Mouse (Mus musculus) midbrain, embryonic 13.5 days (tissue): ENCODE data around the gene Olfr1426. TPM values are rescaled to one million over a fixed set of nuclear protein-coding genes. Genes with fewer than 3 reads are reported as not detected.
"Not testable (repeated sequence)": the region's sequence is repeated elsewhere in the genome, so short reads cannot be mapped to it uniquely, and the experiment has no call there.

Experiments
- ATAC-seq: fragments of 200-750 bp; cut with Nextera tagmentation; 2 replicates; pipeline ENCODE4 v1.8.0; 2017; ENCODE audit warnings: mild to moderate bottlenecking, moderate TSS enrichment, moderate library complexity
- H3K27ac ChIP-seq: fragments of 300-500 bp; sonication (generic); 2 replicates; pipeline ENCODE4 v1.5.1; 2015; ENCODE audit warnings: inconsistent platforms, mild to moderate bottlenecking, moderate library complexity
- H3K27me3 ChIP-seq: fragments of 300-500 bp; sonication (generic); 2 replicates; pipeline ENCODE4 v1.6.1; 2015; ENCODE audit warnings: mild to moderate bottlenecking, inconsistent platforms
- H3K36me3 ChIP-seq: fragments of 300-500 bp; sonication (generic); 2 replicates; pipeline ENCODE4 v1.6.1; 2015; ENCODE audit warnings: mild to moderate bottlenecking, inconsistent platforms
- H3K4me1 ChIP-seq: fragments of 300-500 bp; sonication (generic); replicated peaks from 2 replicates; pipeline ENCODE4 v1.6.1; 2015; ENCODE audit warnings: inconsistent platforms
- H3K4me2 ChIP-seq: fragments of 300-500 bp; sonication (generic); replicated peaks from 2 replicates; pipeline ENCODE4 v1.6.1; 2015; ENCODE audit warnings: moderate library complexity, mild to moderate bottlenecking, inconsistent platforms
- H3K4me3 ChIP-seq: fragments of 300-500 bp; sonication (generic); replicated peaks from 2 replicates; pipeline ENCODE4 v1.5.1; 2015; ENCODE audit warnings: mild to moderate bottlenecking, inconsistent platforms
- H3K9ac ChIP-seq: fragments of 300-500 bp; sonication (generic); replicated peaks from 2 replicates; pipeline ENCODE4 v1.6.1; 2015; ENCODE audit warnings: mild to moderate bottlenecking, inconsistent platforms
- H3K9me3 ChIP-seq: fragments of 300-500 bp; sonication (generic); 2 replicates; pipeline ENCODE4 v1.6.1; 2016; ENCODE audit warnings: mild to moderate bottlenecking, inconsistent platforms
- WGBS: fragments of 180-500 bp; shearing (Covaris S2); methylation state at CpG from one replicate; pipeline ENCODE4 v1.1.7; 2015; 5-methylcytosine and 5-hydroxymethylcytosine counted together
- polyA plus RNA-seq: library from polyadenylated mRNA; unstranded; fragments of >200 nt; fragmentation: Nextera tagmentation; extraction: Ambion mirVana; gene quantifications from 2 replicates; pipeline ENCODE4 v1.2.1, GENCODE M21; 2015

Gene Olfr1426
- not detected in 2 replicates for polyA plus RNA-seq

DNA sequence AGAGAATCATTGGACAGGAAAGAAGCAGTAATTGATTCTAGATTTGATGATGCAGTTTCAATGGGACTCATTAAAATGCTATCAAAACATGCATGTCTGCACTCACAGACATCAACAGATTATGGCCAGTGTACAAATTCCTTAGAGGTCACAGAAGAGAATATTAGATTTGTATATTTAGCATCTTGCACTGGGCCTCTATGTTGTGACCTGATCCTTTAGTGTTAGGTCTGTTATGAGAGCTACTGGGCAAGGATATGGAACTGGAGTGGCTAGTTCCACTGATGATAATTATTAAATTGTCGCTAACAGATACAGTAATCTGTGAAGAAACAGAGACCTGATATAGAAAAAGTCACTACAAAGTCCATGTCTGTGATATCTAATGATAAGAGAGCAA is at the start of gene Olfr1426:
TSS of gene Olfr1426 (minus strand) at position 101 of the 400 bp plus-strand sequence.
- H3K9ac ChIP-seq: no peak within 1 kb of the TSS
- no peak within 1 kb of the TSS for H3K4me2 ChIP-seq
- WGBS: 87% methylated on average over 1 of the region's 1 CpGs
- ATAC-seq: no peak
- H3K4me1 ChIP-seq: no peaks in the 10 kb centered on the region
- H3K27me3 ChIP-seq: no peaks in the 10 kb centered on the region
- no peak within 1 kb of the TSS for H3K27ac ChIP-seq
- H3K9me3 ChIP-seq: no peaks in the 10 kb centered on the region
- H3K36me3 ChIP-seq: no peaks in the 10 kb centered on the region
- no peak within 1 kb of the TSS for H3K4me3 ChIP-seq

GRCm38 (mm10) chr19:12134289-12134688 is 42.5 kb upstream of the Olfr1426 start:
- Histone ChIP-seq H3K36me3 (no peaks in the 10 kb centered on the region), H3K9ac (no peak overlapping the region), H3K27me3 (no peaks in the 10 kb centered on the region), H3K4me2 (no peak overlapping the region), H3K4me3 (no peak overlapping the region), H3K4me1 (no peaks in the 10 kb centered on the region), H3K27ac (no peak overlapping the region), H3K9me3 (no peaks in the 10 kb centered on the region)
- 33% methylated on average over 2 of the region's 2 CpGs for WGBS
- peak; percentile 37; the same call in 1 of the 2 replicates for ATAC-seq

- 80% methylated on average over 3 of the region's 3 CpGs for WGBS
- Histone ChIP-seq H3K27ac (no peak within 1 kb of the TSS), H3K4me2 (no peak within 1 kb of the TSS), H3K9me3 (no peaks in the 10 kb centered on the region), H3K36me3 (no peaks in the 10 kb centered on the region), H3K4me3 (no peak within 1 kb of the TSS), H3K4me1 (no peaks in the 10 kb centered on the region), H3K9ac (no peak within 1 kb of the TSS), H3K27me3 (no peaks in the 10 kb centered on the region)
- ATAC-seq: no peak
These were observed 31.3 kb upstream of the Olfr1426 start, which contains the start of gene Olfr76 for GRCm38 (mm10) chr19:12123103-12123502. TSS of gene Olfr76 (minus strand) at chr19:12123203.

- no peaks in the 10 kb centered on the region for H3K9me3 ChIP-seq
- H3K27me3 ChIP-seq: no peaks in the 10 kb centered on the region
- H3K4me3 ChIP-seq: no peak overlapping the region
- ATAC-seq: no peak
- 91% methylated on average over 3 of the region's 3 CpGs for WGBS
- H3K9ac ChIP-seq: no peak overlapping the region
- H3K36me3 ChIP-seq: no peaks in the 10 kb centered on the region
- no peak overlapping the region for H3K27ac ChIP-seq
- H3K4me1 ChIP-seq: no peaks in the 10 kb centered on the region
- no peak overlapping the region for H3K4me2 ChIP-seq
These were observed 24.7 kb upstream of the Olfr1426 start for GRCm38 (mm10) chr19:12116464-12116863.

DNA sequence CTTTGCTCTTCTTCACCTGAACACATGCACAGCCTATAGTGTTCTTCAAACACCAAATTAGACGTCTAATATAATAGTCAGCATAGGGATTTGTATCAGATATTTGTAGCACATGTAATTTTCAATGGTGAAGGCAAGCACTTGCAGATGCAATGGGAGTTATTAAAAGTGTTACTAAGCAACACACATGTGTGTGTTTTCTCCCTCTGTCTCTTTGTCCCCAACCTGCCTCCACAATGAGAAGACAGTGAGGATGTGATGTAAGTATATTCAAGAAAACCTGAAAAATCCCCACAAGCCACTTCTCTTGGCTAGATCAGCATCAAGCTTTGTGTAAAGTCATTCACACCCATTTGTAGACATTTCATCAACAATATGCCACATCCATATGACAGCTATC is 24.0 kb upstream of the Olfr1426 start, which contains the start of gene Olfr1428:
TSS of gene Olfr1428 (minus strand) at position 101 of the 400 bp plus-strand sequence.
- H3K27me3 ChIP-seq: no peaks in the 10 kb centered on the region
- no peak within 1 kb of the TSS for H3K4me2 ChIP-seq
- 85% methylated on average over 1 of the region's 1 CpGs for WGBS
- no peak within 1 kb of the TSS for H3K9ac ChIP-seq
- H3K36me3 ChIP-seq: no peaks in the 10 kb centered on the region
- H3K27ac ChIP-seq: no peak within 1 kb of the TSS
- ATAC-seq: no peak
- no peak within 1 kb of the TSS for H3K4me3 ChIP-seq
- no peaks in the 10 kb centered on the region for H3K4me1 ChIP-seq
- no peaks in the 10 kb centered on the region for H3K9me3 ChIP-seq

DNA sequence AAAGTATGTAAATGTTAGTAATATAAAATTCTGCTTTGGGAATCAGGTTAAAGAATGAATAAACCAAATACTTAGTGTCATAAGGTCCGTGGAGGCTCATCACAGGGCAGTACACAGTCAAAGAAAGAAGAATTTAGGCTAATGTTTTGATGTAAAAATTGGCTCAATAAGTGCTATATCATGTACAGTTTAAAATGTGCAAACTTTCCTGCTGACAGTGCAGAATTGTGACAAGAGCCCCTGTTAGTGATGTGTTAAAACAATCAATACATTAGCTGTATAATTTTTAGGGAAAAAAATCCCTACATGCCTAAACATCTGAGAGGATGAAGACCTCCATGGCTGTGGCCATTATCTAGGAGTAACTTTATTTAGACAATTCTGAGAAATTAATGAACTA is 22.0 kb upstream of the Olfr1426 start:
- H3K9me3 ChIP-seq: no peaks in the 10 kb centered on the region
- ATAC-seq: no peak
- no peaks in the 10 kb centered on the region for H3K4me1 ChIP-seq
- no peak overlapping the region for H3K4me3 ChIP-seq
- H3K9ac ChIP-seq: no peak overlapping the region
- no peaks in the 10 kb centered on the region for H3K27me3 ChIP-seq
- no peak overlapping the region for H3K4me2 ChIP-seq
- 77% methylated on average over 1 of the region's 1 CpGs for WGBS
- no peaks in the 10 kb centered on the region for H3K36me3 ChIP-seq
- H3K27ac ChIP-seq: no peak overlapping the region

DNA sequence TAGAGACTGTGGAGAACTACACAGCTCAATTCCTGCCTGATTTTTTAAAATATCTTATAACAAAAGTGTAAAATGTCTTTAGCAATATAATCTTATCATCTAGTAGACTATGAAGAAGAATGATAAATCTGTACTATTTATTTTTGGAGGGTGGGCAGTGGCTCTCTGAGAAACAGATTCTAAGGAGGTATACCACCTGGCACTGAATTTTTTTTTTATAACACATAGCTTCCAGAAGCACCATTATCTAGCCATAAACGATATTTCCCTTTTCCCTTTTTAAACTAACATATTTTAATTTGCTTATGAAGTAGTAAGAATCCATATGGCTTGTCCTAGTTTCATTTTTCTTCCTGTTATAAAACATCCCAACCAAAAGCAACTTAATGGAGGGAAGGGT is 12.7 kb upstream of the Olfr1426 start:
- Histone ChIP-seq H3K9ac (no peak overlapping the region), H3K9me3 (no peaks in the 10 kb centered on the region), H3K4me1 (no peaks in the 10 kb centered on the region), H3K27ac (no peak overlapping the region), H3K4me3 (no peak overlapping the region), H3K36me3 (no peaks in the 10 kb centered on the region), H3K4me2 (no peak overlapping the region), H3K27me3 (no peaks in the 10 kb centered on the region)
- ATAC-seq: no peak
- WGBS: 78% methylated on average over 1 of the region's 1 CpGs

DNA sequence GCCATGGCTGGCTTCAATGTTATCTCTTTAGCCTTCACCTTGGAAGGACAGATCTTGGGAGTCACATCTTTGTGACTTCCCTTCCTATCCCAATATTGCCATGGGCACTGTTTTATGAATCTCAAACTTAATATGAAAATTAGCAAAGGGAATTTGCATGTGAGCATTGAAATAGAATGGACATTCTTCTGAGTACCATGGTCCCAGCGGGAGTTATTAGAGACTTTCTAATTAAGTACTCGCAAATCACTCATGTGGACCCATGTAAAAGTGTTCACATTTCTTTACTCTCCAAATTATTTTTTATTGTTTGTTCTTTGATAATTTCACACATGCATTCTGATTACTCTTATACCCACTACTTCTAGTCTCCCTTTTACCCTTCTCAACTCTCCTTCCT is 11.4 kb upstream of the Olfr1426 start, which contains the start of gene Olfr1427:
TSS of gene Olfr1427 (minus strand) at position 101 of the 400 bp plus-strand sequence.
- Histone ChIP-seq H3K4me2 (no peak within 1 kb of the TSS), H3K4me1 (no peaks in the 10 kb centered on the region), H3K9ac (no peak within 1 kb of the TSS), H3K27me3 (no peaks in the 10 kb centered on the region), H3K4me3 (no peak within 1 kb of the TSS), H3K9me3 (no peaks in the 10 kb centered on the region), H3K27ac (no peak within 1 kb of the TSS), H3K36me3 (no peaks in the 10 kb centered on the region)
- 100% methylated on average over 2 of the region's 2 CpGs for WGBS
- ATAC-seq: no peak

DNA sequence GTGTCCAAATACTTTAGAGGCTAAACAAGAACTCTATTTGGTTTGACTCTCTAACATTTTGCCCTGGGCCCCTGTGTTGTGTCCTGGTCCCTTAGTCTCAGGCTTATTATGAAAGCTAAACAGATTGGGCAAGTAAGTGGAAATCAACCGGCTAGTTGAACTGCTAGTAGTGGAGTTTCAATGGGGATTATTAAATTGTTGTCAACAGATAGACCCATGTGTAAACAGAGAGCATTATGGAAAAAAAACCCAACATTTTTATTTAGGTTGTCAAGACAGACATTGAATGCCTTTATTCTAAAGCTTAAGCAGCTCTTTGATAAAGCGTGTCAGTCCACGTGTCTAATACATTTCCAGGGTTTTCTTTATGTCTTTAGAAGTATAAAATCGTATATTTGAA is 14.2 kb downstream of the Olfr1426 start, which contains the start of gene Olfr1425:
TSS of gene Olfr1425 (minus strand) at position 101 of the 400 bp plus-strand sequence.
- H3K27ac ChIP-seq, H3K27me3 ChIP-seq, H3K4me1 ChIP-seq, H3K9ac ChIP-seq, H3K9me3 ChIP-seq, H3K36me3 ChIP-seq, H3K4me2 ChIP-seq, ATAC-seq, H3K4me3 ChIP-seq: not testable (repeated sequence)
- WGBS: 80% methylated on average over 4 of the region's 4 CpGs

DNA sequence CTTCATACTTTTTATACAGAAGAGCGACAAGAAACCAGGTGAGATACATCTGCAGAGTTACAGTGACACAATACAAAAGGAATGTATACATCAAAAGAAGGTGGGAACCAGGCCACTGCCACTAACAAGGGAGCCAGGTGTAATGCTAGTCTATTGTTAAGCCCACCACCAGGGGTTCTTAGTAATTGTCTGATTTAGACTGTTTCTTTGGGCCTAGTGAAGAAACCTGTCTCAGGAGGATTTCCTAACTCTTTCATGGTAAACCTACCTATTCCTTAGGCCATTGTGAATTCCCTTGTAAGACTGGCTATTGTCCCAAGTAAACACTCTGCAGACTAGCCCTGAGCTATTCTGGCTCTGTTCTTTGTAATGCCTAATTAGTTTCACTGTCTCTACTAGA is 22.3 kb downstream of the Olfr1426 start:
- not testable (repeated sequence) for H3K4me1 ChIP-seq, ATAC-seq, H3K4me2 ChIP-seq, H3K4me3 ChIP-seq, H3K9me3 ChIP-seq, H3K27me3 ChIP-seq, H3K27ac ChIP-seq, H3K36me3 ChIP-seq, H3K9ac ChIP-seq
- 79% methylated on average over 1 of the region's 1 CpGs for WGBS

- H3K27ac ChIP-seq, H3K4me2 ChIP-seq, ATAC-seq, H3K36me3 ChIP-seq, H3K4me1 ChIP-seq, H3K4me3 ChIP-seq, H3K27me3 ChIP-seq, H3K9ac ChIP-seq, H3K9me3 ChIP-seq: not testable (repeated sequence)
- 73% methylated on average over 1 of the region's 1 CpGs for WGBS
These were observed 24.0 kb downstream of the Olfr1426 start for GRCm38 (mm10) chr19:12067806-12068205.

DNA sequence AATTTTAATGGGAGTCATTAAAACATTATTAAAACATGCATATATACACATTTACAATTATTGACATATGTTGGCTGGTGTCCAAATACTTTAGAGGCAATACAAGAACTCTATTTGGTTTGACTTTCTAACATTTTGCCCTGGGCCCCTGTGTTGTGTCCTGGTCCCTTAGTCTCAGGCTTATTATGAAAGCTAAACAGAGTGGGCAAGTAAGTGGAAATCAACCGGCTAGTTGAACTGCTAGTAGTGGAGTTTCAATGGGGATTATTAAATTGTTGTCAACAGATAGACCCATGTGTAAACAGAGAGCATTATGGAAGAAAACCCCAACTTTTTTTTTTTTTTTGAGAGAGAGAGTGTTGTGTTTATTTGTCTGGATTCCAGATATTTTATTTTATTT is 29.2 kb downstream of the Olfr1426 start, which contains the start of gene Olfr1424:
TSS of gene Olfr1424 (minus strand) at position 101 of the 400 bp plus-strand sequence.
- not testable (repeated sequence) for ATAC-seq

DNA sequence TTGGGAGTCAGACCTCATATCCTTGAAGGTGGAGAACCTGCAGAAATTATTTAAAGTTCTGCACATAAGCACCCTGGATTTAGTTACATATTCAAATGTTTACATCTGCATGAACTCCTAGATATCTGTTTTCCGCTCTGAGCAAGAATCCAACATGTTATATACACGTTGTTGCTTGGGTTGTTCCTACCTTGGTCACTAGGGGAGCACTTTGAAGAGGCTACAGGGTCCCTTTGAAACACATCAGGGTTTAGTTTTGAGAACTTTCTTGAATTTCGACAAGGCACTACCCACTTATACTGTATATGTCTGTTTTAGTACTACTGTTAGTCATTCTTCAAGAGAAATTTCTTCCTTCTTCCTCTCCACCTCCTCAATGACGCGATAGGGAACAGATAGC is 48.6 kb downstream of the Olfr1426 start:
- ATAC-seq: no peak
- no peaks in the 10 kb centered on the region for H3K27me3 ChIP-seq
- H3K4me1 ChIP-seq: no peaks in the 10 kb centered on the region
- H3K27ac ChIP-seq: no peak overlapping the region
- 92% methylated on average over 5 of the region's 5 CpGs for WGBS
- no peak overlapping the region for H3K9ac ChIP-seq
- no peak overlapping the region for H3K4me3 ChIP-seq
- no peak overlapping the region for H3K4me2 ChIP-seq
- H3K36me3 ChIP-seq: no peaks in the 10 kb centered on the region
- H3K9me3 ChIP-seq: no peaks in the 10 kb centered on the region

More for the DNA sequence above, 29.2 kb downstream of the Olfr1426 start, which contains the start of gene Olfr1424:
- 83% methylated on average over 1 of the region's 1 CpGs for WGBS
- not testable (repeated sequence) for H3K27me3 ChIP-seq, H3K4me3 ChIP-seq, H3K36me3 ChIP-seq, H3K27ac ChIP-seq, H3K4me2 ChIP-seq, H3K4me1 ChIP-seq, H3K9me3 ChIP-seq, H3K9ac ChIP-seq
